ENCODE assay signal across 10 mouse cellular contexts in the genomic region with DNA sequence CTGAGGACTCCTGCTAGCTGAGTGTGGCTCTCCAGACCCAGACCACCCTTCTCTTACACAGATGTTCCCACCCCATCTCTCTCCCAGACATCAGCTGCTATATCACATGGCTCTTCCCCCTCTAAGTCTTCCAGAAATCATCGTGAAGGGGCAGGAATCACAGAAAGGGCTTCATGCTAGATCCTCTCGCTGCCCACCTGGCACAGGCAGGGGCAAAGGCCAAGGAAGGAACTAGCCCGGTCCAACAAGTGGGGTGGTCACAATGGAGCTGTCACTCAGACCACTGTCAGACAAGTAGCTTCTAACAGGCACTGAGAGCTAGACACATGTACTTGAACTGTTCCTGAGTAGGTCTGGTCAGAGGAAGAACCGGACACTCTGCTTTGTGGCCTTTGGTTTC.
"Had no signal": no experiment of that assay in that cellular context is flagged by ENCODE, and none has a peak within 500 bp of the region (broad histone marks: within the 10 kb centered on the region; RNA-seq: fewer than 3 reads in every experiment).

No protein-coding gene starts in this region.

- H3K4me3 ChIP-seq: left cerebral cortex, adult 2 months; liver, embryonic 13.5 days had no signal

- DNase-seq: kidney, adult 2 months; kidney, postnatal 25 days; liver, embryonic 13.5 days; liver, postnatal 0 days; lung, postnatal 36 days; retina, postnatal 1 day; right cerebral cortex, postnatal 4 days; spleen, adult 18-20 months; thymus, postnatal 14 days had no signal

- ATAC-seq: liver, postnatal 0 days had no signal

- H3K4me2 ChIP-seq: liver, embryonic 13.5 days had no signal

- H3K9ac ChIP-seq: liver, embryonic 13.5 days; liver, postnatal 0 days had no signal

- H3K9me3 ChIP-seq: liver, embryonic 13.5 days had no signal

- H3K27me3 ChIP-seq: liver, embryonic 13.5 days had no signal

- H3K27ac ChIP-seq: left cerebral cortex, adult 2 months; liver, embryonic 13.5 days had no signal

- H3K36me3 ChIP-seq: liver, embryonic 13.5 days had no signal
